Mouse (Mus musculus) hindbrain, embryonic 15.5 days (tissue): ENCODE data around the gene Tada1. TPM values are rescaled to one million over a fixed set of nuclear protein-coding genes. Genes with fewer than 3 reads are reported as not detected.

ENCODE experiments used
- ATAC-seq: fragments of 200-750 bp; cut with Nextera tagmentation; 2 replicates; pipeline ENCODE4 v1.8.0; 2017; ENCODE audit warnings: low read depth, moderate number of reproducible peaks, moderate TSS enrichment; ENCODE audit not compliant: low FRiP score
- H3K27ac ChIP-seq: fragments of 300-500 bp; sonication (generic); replicated peaks from 2 replicates; pipeline ENCODE4 v1.5.1; 2015; ENCODE audit warnings: mild to moderate bottlenecking, inconsistent platforms
- H3K27me3 ChIP-seq: fragments of 300-500 bp; sonication (generic); 2 replicates; pipeline ENCODE4 v1.6.1; 2015; ENCODE audit warnings: control low read depth, inconsistent platforms
- H3K36me3 ChIP-seq: fragments of 300-500 bp; sonication (generic); 2 replicates; pipeline ENCODE4 v1.6.1; 2015; ENCODE audit warnings: control low read depth, inconsistent platforms
- H3K4me1 ChIP-seq: fragments of 300-500 bp; sonication (generic); replicated peaks from 2 replicates; pipeline ENCODE4 v1.6.1; 2015; ENCODE audit warnings: control low read depth, inconsistent platforms
- H3K4me2 ChIP-seq: fragments of 300-500 bp; sonication (generic); 2 replicates; pipeline ENCODE4 v1.6.1; 2015; ENCODE audit warnings: moderate library complexity, mild to moderate bottlenecking, inconsistent platforms
- H3K4me3 ChIP-seq: fragments of 300-500 bp; sonication (generic); 2 replicates; pipeline ENCODE4 v1.5.1; 2015; ENCODE audit warnings: mild to moderate bottlenecking, inconsistent platforms
- H3K9ac ChIP-seq: fragments of 300-500 bp; sonication (generic); 2 replicates; pipeline ENCODE4 v1.6.1; 2015; ENCODE audit warnings: inconsistent platforms
- H3K9me3 ChIP-seq: fragments of 300-500 bp; sonication (generic); 2 replicates; pipeline ENCODE4 v1.6.1; 2016; ENCODE audit warnings: control low read depth, inconsistent platforms
- WGBS: fragments of 180-500 bp; shearing (Covaris S2); methylation state at CpG from one replicate; pipeline ENCODE4 v1.1.7; 2015; 5-methylcytosine and 5-hydroxymethylcytosine counted together
- polyA plus RNA-seq: library from polyadenylated mRNA; unstranded; fragments of >200 nt; fragmentation: Nextera tagmentation; extraction: Ambion mirVana; gene quantifications from 2 replicates; pipeline ENCODE4 v1.2.1, GENCODE M21; 2015

The Tada1 gene
- 71.4 and 79.7 TPM in 2 replicates for polyA plus RNA-seq

DNA sequence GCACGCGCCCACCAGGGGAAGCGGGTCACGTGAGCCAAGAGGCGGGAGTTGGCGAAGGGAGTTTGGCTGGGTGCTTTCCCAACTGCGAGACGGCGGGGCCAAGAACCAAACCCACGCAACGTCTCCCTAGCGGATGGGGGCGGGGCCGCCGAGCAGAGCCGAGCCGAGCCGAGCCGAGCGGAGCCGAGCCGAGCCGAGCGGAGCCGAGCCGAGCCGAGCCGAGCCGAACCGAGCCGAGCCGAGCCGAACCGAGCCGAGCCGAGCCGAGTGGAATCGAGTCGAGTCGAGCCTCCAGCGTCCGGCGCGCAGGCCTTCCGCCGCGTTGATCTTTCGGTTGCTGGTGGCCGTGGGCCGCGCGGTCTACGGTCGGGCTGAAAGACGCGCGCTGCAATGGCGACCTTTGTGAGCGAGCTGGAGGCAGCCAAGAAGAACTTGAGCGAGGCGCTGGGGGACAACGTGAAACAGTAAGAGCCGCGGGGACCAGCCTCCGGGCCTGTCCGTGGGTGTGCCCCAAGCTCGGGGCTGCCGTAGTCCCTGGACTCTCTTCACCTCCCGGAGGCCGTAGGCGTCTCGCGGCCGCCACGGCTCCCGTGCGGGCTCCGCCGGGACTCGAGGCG lies at the start of gene Tada1:
TSS of gene Tada1 (plus strand) at position 85 of the 617 bp plus-strand sequence.
- WGBS, result under 1% methylated on average over 76 of the region's 81 CpGs
- Histone ChIP-seq H3K4me2 (peak within 1 kb of the TSS; percentile 78), H3K4me1 (peaks cover 22% of the 10 kb centered on the region), H3K27me3 (no peaks in the 10 kb centered on the region), H3K9ac (peak within 1 kb of the TSS; percentile 98), H3K36me3 (peaks cover 14% of the 10 kb centered on the region), H3K27ac (peak within 1 kb of the TSS; percentile 91), H3K9me3 (no peaks in the 10 kb centered on the region), H3K4me3 (peak within 1 kb of the TSS; percentile 96)
- ATAC-seq, result peak; percentile 97

DNA sequence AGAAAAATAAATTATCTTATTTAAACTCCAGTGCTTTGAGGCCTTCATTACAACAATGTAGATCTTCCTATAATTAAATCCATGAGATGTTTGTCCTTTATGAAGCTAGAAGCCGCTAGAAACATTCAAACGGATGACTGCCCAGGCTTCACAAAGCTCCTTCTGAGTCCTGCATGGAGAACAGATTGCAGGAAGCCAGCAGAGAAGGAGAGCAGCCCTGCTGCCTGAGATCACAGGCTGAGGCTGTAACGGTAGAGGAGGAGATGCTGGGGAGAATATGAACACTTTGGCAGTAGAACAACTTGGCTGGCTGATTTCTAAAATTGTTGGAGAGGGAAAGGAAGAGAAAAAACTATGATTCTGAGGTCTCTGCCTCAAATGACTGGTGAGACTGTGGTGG lies 48.1 kb upstream of the Tada1 start:
- 42% methylated on average over 3 of the region's 3 CpGs for WGBS
- Histone ChIP-seq H3K4me2 (no peak overlapping the region), H3K27ac (no peak overlapping the region), H3K4me3 (no peak overlapping the region), H3K36me3 (no peaks in the 10 kb centered on the region), H3K27me3 (0 out of 2 replicates have a peak, but pooled peaks cover 3% of the 10 kb centered on the region), H3K9me3 (no peaks in the 10 kb centered on the region), H3K4me1 (no peaks in the 10 kb centered on the region), H3K9ac (no peak overlapping the region)
- ATAC-seq, result no peak

DNA sequence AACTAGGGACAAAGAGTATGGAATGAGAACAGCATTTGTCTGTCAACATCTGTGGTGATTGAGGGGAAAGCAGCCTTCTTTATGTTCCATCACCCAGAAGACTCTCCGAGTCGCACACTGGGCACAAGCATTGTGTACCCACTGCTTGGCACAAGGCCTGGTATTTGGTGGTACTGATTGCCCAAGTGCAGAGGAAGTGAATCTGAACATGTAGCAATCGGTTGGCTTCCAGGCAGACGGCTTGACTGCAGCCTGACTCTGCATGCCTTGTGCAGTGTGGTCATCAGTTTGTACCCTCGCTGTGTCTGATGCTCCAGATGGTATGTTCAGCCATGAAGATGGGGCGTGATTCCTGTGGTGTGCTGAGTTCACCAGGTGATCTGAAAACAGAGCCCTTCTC lies 39.8 kb upstream of the Tada1 start:
- H3K4me2 ChIP-seq, result no peak overlapping the region
- H3K9ac ChIP-seq, result no peak overlapping the region
- no peak overlapping the region for H3K27ac ChIP-seq
- H3K27me3 ChIP-seq, result no peaks in the 10 kb centered on the region
- H3K4me1 ChIP-seq, result peaks cover 6% of the 10 kb centered on the region
- H3K9me3 ChIP-seq, result no peaks in the 10 kb centered on the region
- ATAC-seq, result no peak
- WGBS, result 87% methylated on average over 6 of the region's 6 CpGs
- H3K36me3 ChIP-seq, result no peaks in the 10 kb centered on the region
- no peak overlapping the region for H3K4me3 ChIP-seq

DNA sequence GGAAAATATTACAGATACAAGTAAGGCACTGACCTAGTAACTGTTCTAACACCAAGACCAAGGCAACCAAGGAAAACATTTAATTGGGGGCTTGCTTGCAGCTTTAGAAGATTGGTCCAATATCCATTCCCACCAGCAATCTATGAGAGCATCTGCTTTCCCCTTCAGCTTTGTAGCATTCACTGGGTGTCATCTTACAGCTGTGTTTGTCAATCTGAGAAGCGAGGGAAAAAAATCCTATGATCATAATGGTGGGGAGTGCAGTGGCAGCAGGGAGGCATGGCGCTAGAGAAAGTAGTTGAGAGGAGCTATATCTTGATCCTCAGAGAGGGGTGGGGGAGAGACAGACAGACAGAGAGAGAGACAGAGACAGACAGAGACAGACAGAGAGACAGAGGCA lies 36.8 kb upstream of the Tada1 start:
- Histone ChIP-seq H3K27ac (no peak overlapping the region), H3K4me3 (no peak overlapping the region), H3K9ac (no peak overlapping the region), H3K9me3 (no peaks in the 10 kb centered on the region), H3K36me3 (no peaks in the 10 kb centered on the region), H3K4me1 (peaks cover 13% of the 10 kb centered on the region), H3K4me2 (no peak overlapping the region), H3K27me3 (no peaks in the 10 kb centered on the region)
- WGBS, result 86% methylated on average over 2 of the region's 2 CpGs
- ATAC-seq, result no peak

DNA sequence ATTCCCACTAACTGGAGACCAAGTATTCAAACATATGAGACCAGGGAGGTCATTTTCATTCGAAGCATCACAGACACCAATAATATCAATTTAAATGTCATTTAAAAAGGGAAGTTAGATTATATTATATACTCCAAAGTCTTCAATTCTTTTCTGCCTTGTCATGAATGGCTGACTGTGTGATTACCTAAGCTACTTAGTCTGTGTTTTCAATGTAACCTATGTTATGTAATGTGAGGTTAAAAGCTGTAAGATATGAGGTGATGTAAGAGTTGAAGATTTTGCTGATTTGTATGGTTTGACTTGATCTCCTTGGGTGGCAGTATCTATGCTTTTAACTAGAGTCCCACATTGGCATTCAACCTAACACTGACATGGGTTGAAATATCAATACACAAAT lies 36.4 kb upstream of the Tada1 start:
- ATAC-seq, result no peak
- H3K9ac ChIP-seq, result no peak overlapping the region
- H3K9me3 ChIP-seq, result no peaks in the 10 kb centered on the region
- H3K4me1 ChIP-seq, result peaks cover 13% of the 10 kb centered on the region
- no peak overlapping the region for H3K27ac ChIP-seq
- H3K27me3 ChIP-seq, result no peaks in the 10 kb centered on the region
- no peaks in the 10 kb centered on the region for H3K36me3 ChIP-seq
- no peak overlapping the region for H3K4me2 ChIP-seq
- WGBS, result 81% methylated on average over 1 of the region's 1 CpGs
- no peak overlapping the region for H3K4me3 ChIP-seq

DNA sequence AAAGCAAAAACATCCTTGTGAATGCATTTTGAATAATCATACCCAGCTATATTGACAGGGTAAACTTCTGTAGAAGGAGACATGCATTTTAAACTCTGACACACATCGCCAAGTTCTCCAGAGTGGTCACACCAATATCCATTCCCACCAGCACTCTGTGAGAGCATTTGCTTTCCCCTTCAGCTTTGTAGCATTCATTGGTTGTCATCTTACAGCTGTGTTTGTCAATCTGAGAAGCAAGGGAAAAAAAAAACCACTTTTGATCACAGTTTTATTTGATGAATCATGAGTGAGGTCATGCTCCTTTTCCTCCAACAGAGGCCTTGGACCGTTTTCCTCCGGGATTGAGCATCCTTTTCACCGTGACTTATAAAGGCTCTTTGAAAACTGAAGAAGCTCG lies 35.3 kb upstream of the Tada1 start:
- H3K27ac ChIP-seq, result no peak overlapping the region
- peaks cover 13% of the 10 kb centered on the region for H3K4me1 ChIP-seq
- WGBS, result 49% methylated on average over 5 of the region's 5 CpGs
- H3K27me3 ChIP-seq, result no peaks in the 10 kb centered on the region
- no peak overlapping the region for H3K9ac ChIP-seq
- no peaks in the 10 kb centered on the region for H3K36me3 ChIP-seq
- H3K9me3 ChIP-seq, result no peaks in the 10 kb centered on the region
- no peak overlapping the region for H3K4me2 ChIP-seq
- H3K4me3 ChIP-seq, result no peak overlapping the region
- no peak for ATAC-seq

DNA sequence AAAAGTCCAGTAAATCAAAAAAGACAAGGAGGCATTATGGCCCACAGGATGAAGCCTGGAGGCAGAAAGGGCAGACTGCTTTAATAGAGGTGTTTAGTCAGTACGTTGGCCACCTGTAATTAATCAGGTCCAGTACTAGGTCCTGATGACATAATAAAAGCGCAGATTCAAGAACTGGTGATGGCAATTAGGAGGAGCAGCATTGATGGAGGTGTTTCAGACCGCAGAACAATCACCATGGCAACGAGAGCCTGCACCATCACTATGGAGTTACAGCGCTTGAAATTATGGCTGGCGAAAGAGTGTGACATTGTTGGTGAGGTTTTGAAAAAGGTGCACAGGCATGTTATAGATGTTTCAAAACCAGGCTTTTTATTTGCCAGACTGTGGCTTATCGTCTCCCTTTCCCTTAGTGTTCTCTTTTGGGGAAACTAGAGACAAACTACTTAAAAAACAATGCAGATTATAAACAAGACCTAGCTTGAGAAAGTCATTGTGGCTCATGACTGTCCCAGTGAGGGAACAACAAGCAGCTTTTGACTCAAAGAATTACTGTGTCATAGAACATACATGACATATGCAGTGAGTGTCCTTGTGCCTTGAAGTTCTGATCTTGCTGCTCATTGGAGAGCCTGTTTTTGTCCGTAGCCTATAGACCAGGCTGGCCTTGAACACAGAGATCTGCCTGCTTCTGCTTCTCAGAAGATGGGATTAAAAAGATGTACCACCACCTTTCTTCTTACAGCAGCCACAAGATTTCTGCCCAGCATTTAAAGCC lies 34.4 kb upstream of the Tada1 start:
- H3K27ac ChIP-seq, result no peak overlapping the region
- WGBS, result 26% methylated on average over 8 of the region's 8 CpGs
- no peak overlapping the region for H3K4me3 ChIP-seq
- H3K27me3 ChIP-seq, result no peaks in the 10 kb centered on the region
- no peaks in the 10 kb centered on the region for H3K36me3 ChIP-seq
- no peak overlapping the region for H3K4me2 ChIP-seq
- H3K9me3 ChIP-seq, result no peaks in the 10 kb centered on the region
- H3K4me1 ChIP-seq, result peaks cover 13% of the 10 kb centered on the region
- ATAC-seq, result peak; percentile 79; the same call in 1 of the 2 replicates
- no peak overlapping the region for H3K9ac ChIP-seq

- Histone ChIP-seq H3K4me2 (no peak overlapping the region), H3K9me3 (no peaks in the 10 kb centered on the region), H3K27ac (no peak overlapping the region), H3K4me1 (peaks cover 13% of the 10 kb centered on the region), H3K27me3 (no peaks in the 10 kb centered on the region), H3K4me3 (no peak overlapping the region), H3K9ac (no peak overlapping the region), H3K36me3 (no peaks in the 10 kb centered on the region)
- ATAC-seq, result no peak
- 96% methylated on average over 6 of the region's 6 CpGs for WGBS
Measured at GRCm38 (mm10) chr1:166345602-166346001, 33.3 kb upstream of the Tada1 start.

- H3K4me1 ChIP-seq, result peaks cover 13% of the 10 kb centered on the region
- H3K4me3 ChIP-seq, result no peak overlapping the region
- no peak overlapping the region for H3K27ac ChIP-seq
- H3K4me2 ChIP-seq, result no peak overlapping the region
- no peak for ATAC-seq
- no peak overlapping the region for H3K9ac ChIP-seq
- H3K9me3 ChIP-seq, result no peaks in the 10 kb centered on the region
- no peaks in the 10 kb centered on the region for H3K36me3 ChIP-seq
- 67% methylated on average over 3 of the region's 3 CpGs for WGBS
- H3K27me3 ChIP-seq, result no peaks in the 10 kb centered on the region
Measured at GRCm38 (mm10) chr1:166346906-166347305, 32.0 kb upstream of the Tada1 start.

- Histone ChIP-seq H3K36me3 (no peaks in the 10 kb centered on the region), H3K4me2 (no peak overlapping the region), H3K9ac (no peak overlapping the region), H3K27me3 (no peaks in the 10 kb centered on the region), H3K4me3 (no peak overlapping the region), H3K9me3 (no peaks in the 10 kb centered on the region), H3K4me1 (peaks cover 4% of the 10 kb centered on the region), H3K27ac (no peak overlapping the region)
- no peak for ATAC-seq
- 76% methylated on average over 3 of the region's 3 CpGs for WGBS
Measured at GRCm38 (mm10) chr1:166349341-166349740, 29.6 kb upstream of the Tada1 start.

DNA sequence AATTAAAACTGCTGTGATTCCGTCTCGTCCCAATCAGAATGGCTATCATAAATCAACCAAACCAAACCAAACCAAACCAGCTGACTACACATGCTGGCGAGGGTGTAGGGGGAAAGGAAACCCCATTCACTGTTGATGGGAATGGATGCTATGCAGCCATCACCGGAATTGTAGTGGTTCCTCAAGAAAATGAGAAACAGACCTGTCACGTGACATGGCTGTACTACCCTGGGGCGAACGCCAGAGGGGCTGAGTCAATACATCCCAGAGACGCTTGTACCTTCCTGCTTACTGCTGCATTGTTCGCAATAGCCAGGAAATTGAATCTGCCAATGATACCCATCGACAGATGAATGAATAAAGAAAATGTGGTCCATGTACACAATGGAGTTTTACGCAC lies 29.1 kb upstream of the Tada1 start:
- Histone ChIP-seq H3K4me3 (no peak overlapping the region), H3K27ac (no peak overlapping the region), H3K9me3 (no peaks in the 10 kb centered on the region), H3K4me1 (0 out of 2 replicates have a peak, but pooled peaks cover under 1% of the 10 kb centered on the region), H3K9ac (no peak overlapping the region), H3K4me2 (no peak overlapping the region), H3K27me3 (no peaks in the 10 kb centered on the region), H3K36me3 (no peaks in the 10 kb centered on the region)
- no peak for ATAC-seq
- 79% methylated on average over 11 of the region's 11 CpGs for WGBS

- ATAC-seq, result peak; percentile 94
- H3K27ac ChIP-seq, result no peak overlapping the region
- WGBS, result 20% methylated on average over 14 of the region's 14 CpGs
Measured at GRCm38 (mm10) chr1:166360157-166360855, 18.6 kb upstream of the Tada1 start.

More at GRCm38 (mm10) chr1:166360157-166360855, 18.6 kb upstream of the Tada1 start:
- Histone ChIP-seq H3K36me3 (no peaks in the 10 kb centered on the region), H3K4me3 (no peak overlapping the region), H3K4me2 (no peak overlapping the region), H3K9me3 (no peaks in the 10 kb centered on the region), H3K4me1 (no peaks in the 10 kb centered on the region), H3K27me3 (no peaks in the 10 kb centered on the region), H3K9ac (no peak overlapping the region)
